Mouse (Mus musculus) limb, embryonic 14.5 days (tissue): ENCODE measurements around the gene 1700056E22Rik. TPM values are rescaled to one million over a fixed set of nuclear protein-coding genes. Genes with fewer than 3 reads are reported as not detected.

ENCODE experiments used
- ATAC-seq: fragments of 200-750 bp; cut with Nextera tagmentation; 2 replicates; pipeline ENCODE4 v1.8.0; 2017; ENCODE audit warnings: low read depth, moderate number of reproducible peaks, moderate TSS enrichment; ENCODE audit not compliant: low FRiP score
- DNase-seq: peaks from one replicate; pipeline ENCODE4 v3.0.0-alpha.2; 2015; ENCODE audit warnings: low spot score
- H3K27ac ChIP-seq: fragments of 300-500 bp; sonication (generic); replicated peaks from 2 replicates; pipeline ENCODE4 v1.5.1; 2014; ENCODE audit warnings: low read depth, mild to moderate bottlenecking, low read length, moderate library complexity, mixed read lengths
- H3K27me3 ChIP-seq: fragments of 300-500 bp; sonication (generic); 2 replicates; pipeline ENCODE4 v1.6.1; 2014; ENCODE audit warnings: low read length, mixed read lengths; ENCODE audit not compliant: control insufficient read depth, insufficient read depth
- H3K36me3 ChIP-seq: fragments of 300-500 bp; sonication (generic); 2 replicates; pipeline ENCODE4 v1.6.1; 2014; ENCODE audit warnings: mild to moderate bottlenecking, low read length, moderate library complexity, mixed read lengths; ENCODE audit not compliant: control insufficient read depth, insufficient read depth
- H3K4me1 ChIP-seq: fragments of 300-500 bp; sonication (generic); 2 replicates; pipeline ENCODE4 v1.6.1; 2014; ENCODE audit warnings: antibody characterized with exemption, low read length, mixed read lengths; ENCODE audit not compliant: control insufficient read depth, insufficient read depth
- H3K4me2 ChIP-seq: fragments of 300-500 bp; sonication (generic); replicated peaks from 2 replicates; pipeline ENCODE4 v1.6.1; 2014; ENCODE audit warnings: low read depth, mild to moderate bottlenecking, low read length, moderate library complexity; ENCODE audit not compliant: severe bottlenecking
- H3K4me3 ChIP-seq: fragments of 300-500 bp; sonication (generic); replicated peaks from 2 replicates; pipeline ENCODE4 v1.5.1; 2014; ENCODE audit warnings: low read length
- H3K9ac ChIP-seq: fragments of 300-500 bp; sonication (generic); 2 replicates; pipeline ENCODE4 v1.6.1; 2014; ENCODE audit warnings: mild to moderate bottlenecking, low read depth, low read length, moderate library complexity; ENCODE audit not compliant: severe bottlenecking
- H3K9me3 ChIP-seq: fragments of 300-500 bp; sonication (generic); 2 replicates; pipeline ENCODE4 v1.6.1; 2016; ENCODE audit warnings: low read length; ENCODE audit not compliant: control insufficient read depth
- POLR2A ChIP-seq: fragments of 200-500 bp; IDR thresholded peaks from 2 replicates; pipeline ENCODE4 v1.8.0; 2012; ENCODE audit warnings: inconsistent platforms, mild to moderate bottlenecking, moderate library complexity, borderline replicate concordance; ENCODE audit not compliant: insufficient read depth, insufficient read length; ENCODE audit errors: extremely low read depth
- WGBS: fragments of 180-500 bp; shearing (Covaris S2); extraction: QIAGEN DNeasy Blood & Tissue Kit; methylation state at CpG from one replicate; pipeline ENCODE4 v1.1.7; 2014; 5-methylcytosine and 5-hydroxymethylcytosine counted together
- polyA plus RNA-seq, 2 experiments: library from polyadenylated mRNA; depleted of rRNA in 1 of 2; stranded (reverse) in 1 of 2; unstranded in 1 of 2; fragments of >200 nt; fragmentation: Nextera tagmentation in 1 of 2; extraction: Ambion mirVana in 1 of 2; gene quantifications; 2 replicates each; pipeline versions ENCODE4 v1.2.1 to v1.2.3; 2012 to 2014

The 1700056E22Rik gene
- polyA plus RNA-seq, 2 experiments = 1.8 to 2.5 TPM

DNA sequence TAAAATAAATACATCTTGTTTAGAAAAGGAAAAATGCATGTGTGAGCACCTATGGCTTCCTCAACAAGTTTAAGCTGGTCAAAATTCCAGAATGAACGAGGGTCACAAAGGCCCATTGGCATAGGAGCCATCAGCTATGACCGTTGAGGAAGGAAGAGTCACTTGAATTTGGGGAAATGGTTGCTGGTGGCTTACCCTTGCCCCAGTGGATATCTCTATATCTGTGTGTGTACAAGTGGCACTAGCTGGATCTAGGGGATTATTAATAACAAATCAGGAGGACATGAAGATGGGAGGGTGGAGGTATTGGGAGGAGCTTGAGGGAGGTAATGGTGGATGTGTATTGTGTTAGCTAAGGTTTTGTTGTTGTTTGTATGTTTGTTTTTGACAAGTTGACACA lies 42.2 kb downstream of the 1700056E22Rik start:
- Histone ChIP-seq H3K9me3 (no peaks in the 10 kb centered on the region), H3K4me2 (no peak overlapping the region), H3K36me3 (no peaks in the 10 kb centered on the region), H3K27me3 (no peaks in the 10 kb centered on the region), H3K4me1 (no peaks in the 10 kb centered on the region), H3K4me3 (no peak overlapping the region), H3K27ac (no peak overlapping the region), H3K9ac (no peak overlapping the region)
- WGBS = 86% methylated on average over 2 of the region's 2 CpGs
- no peak for TF ChIP-seq POLR2A
- DNase-seq (no peak), ATAC-seq (no peak)

DNA sequence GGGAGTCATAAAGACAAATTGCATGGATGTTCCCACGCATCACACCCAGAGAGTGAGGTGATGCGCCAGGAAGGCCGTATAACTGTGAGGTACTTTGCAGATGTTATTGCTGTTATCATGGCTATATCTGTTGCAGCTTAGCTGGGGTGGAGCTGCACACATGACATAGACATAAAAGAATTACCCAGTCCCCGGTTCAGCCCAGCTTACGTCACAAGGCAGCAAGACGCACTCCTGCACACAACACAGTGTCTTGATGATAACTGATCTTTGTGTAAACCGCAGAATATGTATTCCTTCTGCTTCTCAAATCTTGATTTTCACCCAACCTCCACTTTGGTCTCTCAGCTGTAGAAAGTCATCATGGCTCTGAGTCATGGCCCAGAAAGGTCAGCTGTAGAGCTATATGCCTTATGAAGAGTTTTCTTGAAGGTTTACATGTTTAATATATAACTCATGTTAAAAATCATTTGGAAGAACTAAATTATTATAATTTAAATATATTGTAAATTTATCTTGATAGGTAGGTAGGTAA lies 46.3 kb downstream of the 1700056E22Rik start:
- no peaks in the 10 kb centered on the region for H3K9me3 ChIP-seq
- H3K27ac ChIP-seq = no peak overlapping the region
- no peak for TF ChIP-seq POLR2A
- H3K4me2 ChIP-seq = no peak overlapping the region
- H3K36me3 ChIP-seq = no peaks in the 10 kb centered on the region
- H3K9ac ChIP-seq = no peak overlapping the region
- ATAC-seq (no peak), DNase-seq (no peak)
- H3K4me3 ChIP-seq = no peak overlapping the region
- H3K4me1 ChIP-seq = no peaks in the 10 kb centered on the region
- H3K27me3 ChIP-seq = no peaks in the 10 kb centered on the region
- WGBS = 89% methylated on average over 7 of the region's 7 CpGs

Other genes with a start within 250 kb of the 1700056E22Rik start
- gene Dusp10, start 21.0 kb downstream of the 1700056E22Rik start, polyA plus RNA-seq (2012; rRNA removed) = 22.1 and 29.6 TPM in 2 replicates
- 14.3 and 16.7 TPM in 2 replicates for gene Dusp10, start 21.0 kb downstream of the 1700056E22Rik start, polyA plus RNA-seq (2014; fragmentation: Nextera tagmentation; extraction: Ambion mirVana)